Mouse (Mus musculus) yolk sac, embryonic 10.5 days (tissue): ENCODE data around the gene Agap1.

ENCODE experiments used
- DNase-seq: peaks from one replicate; pipeline ENCODE4 v3.0.0-alpha.2; 2017; ENCODE audit warnings: low spot score

Agap1 gene

DNA sequence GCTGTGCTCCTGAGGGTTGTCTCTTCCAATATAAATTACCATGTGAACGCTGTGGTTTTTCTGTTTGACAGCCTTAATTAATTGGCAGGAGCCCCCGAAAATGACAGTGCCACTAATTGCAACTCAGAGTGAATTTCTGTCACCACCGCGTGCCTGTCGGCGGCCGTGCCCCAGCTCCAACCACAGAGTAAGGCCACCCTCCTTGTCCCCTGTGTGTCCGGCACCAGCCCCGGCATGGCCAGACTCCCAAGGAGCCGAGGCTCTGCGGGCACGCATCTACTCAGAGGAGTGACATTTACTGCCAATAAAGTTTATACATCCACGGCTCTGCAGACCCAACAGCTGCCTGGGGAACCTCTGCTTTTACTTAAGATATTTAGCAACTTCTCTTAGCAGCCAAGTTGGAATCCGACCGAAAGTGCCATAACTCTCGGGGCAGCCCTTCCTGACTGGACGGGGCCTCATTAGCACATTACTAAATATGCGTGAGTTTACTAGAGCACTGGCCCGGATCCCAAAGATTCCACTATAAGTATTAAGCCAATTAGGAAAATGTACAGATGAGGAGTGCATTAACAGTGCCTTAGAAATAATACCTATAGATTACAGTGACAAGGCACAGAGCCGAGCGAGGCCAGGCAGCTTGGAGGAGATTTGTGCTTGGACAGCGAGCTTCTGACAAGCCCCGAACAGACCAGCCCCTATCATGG, 394.7 kb downstream of the Agap1 start:
- DNase-seq = no peak

DNA sequence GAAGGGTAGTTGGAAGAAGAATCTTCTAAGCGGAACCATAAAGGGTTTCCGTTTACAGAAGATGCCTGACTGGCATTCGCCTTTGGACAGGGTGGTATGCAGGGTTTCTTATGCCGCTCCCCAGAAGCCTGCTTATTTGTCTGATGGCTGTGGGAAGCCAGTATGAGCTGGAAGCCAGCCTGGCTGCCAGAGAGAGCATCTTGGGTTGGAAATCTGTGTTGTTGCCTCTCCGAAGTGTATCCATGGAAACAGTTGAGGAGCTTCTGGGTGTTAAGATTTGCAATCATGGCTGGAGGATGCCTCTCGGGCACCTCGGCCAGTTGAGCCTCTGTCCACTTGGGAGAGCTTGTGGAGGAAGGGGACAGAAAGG, 395.2 kb downstream of the Agap1 start:
- DNase-seq = no peak

DNA sequence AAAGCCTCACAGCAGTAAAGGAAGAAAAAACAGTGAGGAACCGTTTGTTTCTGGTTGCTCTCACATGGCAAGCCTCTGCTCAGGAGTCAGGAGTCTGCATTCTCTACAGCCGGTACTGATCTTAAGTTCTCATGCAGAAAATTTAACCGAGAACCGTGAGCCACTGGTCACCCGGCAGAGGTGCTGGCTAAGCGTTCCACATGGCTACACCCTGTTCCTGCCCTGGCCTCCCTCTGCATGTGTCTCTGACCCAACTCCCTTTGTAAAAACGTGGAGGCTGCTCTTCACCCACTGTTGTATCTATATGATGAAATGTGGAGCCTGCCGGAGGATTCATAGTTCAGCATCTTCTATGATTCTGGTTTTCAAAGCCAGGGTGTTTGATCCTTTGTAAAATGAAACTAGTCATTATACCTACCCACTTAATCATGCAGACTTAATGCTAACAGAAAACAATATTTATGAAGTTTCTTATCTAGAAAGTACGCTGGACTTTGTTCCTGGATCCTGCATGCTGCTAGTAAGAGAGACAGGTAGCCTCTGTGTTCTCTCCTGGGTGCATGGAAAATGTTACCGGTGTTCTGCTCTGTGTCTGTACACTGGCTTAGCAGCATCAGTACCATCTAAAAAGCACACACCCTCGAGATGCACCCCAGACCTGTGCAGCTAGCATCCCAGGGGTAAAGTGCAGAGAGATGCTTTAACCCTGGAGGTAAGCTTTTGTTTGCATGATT, 396.2 kb downstream of the Agap1 start:
- no peak for DNase-seq

DNA sequence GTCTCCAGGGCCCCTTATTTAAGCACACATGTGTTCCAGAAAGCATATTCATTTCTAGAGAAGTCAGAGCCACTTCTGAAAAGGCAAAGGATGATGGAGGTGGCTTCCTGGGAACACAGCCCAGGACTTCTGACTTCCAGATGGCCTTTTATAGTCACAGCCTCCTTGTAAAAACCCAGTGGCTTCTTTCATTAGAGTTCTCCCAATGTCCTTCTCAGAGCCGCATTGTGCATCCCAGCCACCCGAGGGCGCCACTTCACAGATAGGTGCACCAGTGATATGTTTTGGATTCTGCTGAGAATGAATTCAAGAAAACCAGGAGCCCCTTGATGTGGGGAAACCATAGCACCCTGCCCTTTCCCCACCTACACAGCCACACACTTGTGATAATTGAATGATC, 404.6 kb downstream of the Agap1 start:
- peak; percentile 22 for DNase-seq

DNA sequence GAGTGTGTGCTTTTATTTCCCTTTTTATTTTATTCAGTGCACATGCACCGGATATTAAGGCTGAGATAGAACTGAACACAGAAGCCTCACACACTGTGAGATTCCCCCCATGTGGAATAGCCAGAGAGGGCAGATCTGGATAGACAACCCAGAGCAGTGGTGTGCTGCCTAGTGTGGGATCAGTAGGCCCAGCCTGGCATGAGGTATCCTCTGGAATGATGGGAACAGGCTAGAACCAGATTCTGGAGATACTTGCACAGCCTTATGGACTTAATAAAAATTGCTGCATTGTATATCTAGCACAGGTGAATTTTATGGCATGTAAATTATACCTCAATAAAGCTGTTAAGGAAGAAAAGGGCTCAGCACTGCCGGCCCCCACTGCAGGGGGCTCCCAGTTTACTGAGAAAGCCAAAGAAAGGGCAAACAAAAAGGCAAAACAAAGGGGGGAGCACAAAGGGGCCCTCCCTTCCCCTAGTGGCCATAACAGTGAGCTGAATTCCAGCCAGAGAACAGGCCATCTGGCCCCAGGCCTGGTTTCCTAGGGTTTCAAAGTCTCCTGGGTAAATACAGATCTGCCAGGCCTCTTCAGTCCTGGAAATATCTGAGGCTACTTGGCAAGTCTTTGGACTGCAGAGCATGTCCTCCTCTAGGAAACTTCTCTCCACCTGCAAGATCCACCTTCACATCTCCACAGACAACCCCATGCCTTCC, 405.6 kb downstream of the Agap1 start:
- DNase-seq = no peak

DNA sequence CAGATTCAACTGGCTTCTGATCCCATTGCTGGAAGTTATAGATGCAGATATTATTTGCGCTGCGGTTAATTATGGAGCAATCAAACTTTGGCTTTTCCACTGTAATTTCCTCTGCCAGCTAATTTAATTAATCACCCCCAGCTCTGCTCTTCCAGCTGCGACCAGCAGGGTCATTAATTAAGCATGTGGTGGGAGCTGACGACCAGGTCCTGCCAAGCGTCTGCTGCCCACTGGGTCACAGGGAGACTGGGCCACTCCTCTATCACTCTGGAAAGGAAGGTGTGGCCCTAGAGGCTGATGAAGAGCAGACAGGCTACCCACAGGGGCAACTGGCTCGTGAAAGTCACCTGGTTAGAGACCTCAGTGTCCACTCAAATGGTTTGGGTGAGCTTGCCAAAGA, 411.2 kb downstream of the Agap1 start:
- no peak for DNase-seq

DNA sequence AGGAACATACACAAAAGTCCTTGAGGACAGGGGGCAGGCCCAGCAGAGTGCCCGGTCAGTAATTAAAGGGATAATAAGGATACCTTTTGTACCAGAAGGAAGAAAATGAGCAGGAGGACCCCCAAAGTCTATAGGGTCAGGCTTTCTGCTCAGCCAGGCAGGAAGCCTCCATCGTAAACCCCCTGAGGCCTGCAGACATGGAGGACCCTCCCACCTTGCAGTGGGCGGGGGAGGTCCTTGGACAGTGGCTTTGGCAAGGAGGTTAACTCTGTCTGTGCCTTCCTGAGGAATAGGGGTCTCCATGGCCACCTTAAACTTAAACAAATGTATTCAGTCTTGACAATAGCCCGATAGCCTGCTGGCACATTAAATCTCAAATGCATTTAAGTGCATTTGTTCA, 413.2 kb downstream of the Agap1 start:
- no peak for DNase-seq

DNA sequence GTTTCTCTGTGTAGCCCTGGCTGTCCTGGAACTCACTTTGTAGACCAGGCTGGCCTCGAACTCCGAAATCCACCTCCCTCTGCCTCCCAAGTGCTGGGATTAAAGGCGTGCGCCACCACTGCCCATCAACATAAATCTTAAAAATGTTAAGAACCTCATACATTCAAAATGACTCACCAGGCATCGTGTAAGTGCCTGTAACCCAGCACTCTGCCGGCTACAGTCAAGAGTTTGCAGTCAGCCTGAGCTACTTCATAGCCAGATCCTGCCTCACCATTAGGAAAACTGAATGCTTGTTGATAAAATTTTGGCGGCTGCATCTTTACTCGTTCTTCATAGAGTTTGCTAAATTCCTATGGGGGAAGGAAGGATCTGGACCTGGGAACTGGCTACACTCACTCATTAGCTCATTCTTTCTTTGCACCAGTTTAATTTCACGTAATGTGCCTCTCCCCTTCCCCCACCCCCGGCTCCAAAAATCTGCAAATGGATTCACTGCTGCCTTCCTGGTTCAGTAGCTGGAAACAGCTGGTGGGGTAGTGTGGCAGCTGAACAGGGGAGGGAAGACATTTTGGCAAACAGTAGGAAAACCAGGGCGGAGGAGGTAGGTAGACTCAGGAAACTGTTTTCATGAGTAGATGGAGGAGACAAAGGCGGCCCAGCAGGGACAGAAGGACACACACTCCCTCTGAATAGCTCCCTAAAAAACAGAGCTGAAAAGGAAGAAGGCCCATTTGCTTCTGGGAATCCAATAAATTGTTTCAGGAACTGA, 415.7 kb downstream of the Agap1 start:
- no peak for DNase-seq

DNA sequence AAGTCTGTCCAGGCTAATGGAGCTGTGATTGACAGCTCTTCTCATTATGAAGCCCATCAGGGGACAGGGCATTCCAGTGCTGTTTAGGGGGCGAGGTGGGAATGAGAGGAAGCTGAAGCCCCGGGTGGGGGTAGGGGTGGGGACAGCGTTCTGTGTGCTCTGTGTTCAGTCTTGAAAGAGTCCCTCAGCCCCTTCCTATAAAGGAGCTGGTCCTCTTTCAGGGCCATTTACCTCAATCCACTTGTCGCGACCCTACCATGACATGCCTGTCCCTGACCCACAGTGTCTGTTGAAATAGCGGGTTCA, 416.3 kb downstream of the Agap1 start:
- no peak for DNase-seq

DNA sequence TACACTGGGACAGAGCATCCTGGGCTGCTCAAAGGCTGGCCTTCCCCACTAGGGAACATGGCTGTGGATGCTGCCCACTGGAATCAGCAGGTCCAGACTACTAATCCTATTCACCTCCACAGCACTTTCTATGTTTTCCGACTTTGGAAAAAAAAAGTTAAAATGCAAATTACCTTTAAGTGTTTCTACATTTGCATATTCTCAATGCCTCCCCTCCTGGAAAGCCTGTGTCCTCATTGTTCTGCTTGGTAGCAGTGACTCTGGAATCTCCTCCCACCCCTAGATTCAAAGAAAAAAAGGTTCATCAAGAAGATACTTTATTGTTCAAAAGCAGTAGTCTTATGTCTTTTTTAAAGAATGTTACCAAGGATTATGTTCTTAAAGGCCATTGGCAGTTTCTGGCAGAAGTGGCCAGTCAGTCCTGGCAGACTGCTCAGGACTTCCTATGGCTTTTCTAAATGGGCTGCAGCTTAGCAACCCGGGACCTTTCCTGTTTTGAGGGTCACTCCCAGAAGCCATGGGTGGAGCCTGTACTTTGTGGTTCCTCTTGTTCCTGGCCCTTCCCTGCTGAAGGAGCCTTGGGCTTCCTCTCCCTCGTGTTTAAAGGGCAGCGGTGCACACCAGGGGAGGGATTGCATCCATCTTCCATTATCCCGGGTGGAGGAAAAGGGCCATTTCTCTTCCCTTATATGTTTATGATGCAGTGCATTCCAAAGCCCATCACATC, 421.9 kb downstream of the Agap1 start:
- no peak for DNase-seq

DNA sequence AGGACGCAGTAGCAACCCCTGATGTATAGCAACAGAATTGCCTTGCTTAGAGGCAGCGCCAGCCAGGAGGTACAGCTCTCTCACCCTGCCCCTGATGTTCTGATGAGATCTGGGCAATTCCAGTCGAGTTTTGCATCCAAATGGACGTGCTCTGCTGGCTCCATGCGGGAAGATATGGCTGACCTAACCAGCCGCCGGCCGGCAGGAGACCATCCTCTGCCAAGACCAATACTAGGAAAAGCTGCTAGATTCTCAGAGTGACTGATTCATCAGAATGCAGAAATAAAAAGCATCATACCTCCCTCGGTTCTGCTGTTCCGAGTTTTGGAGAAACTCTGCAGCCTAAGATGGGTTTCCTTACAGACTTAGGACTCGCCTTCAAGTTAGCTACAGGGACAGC, 423.9 kb downstream of the Agap1 start:
- DNase-seq = no peak

DNA sequence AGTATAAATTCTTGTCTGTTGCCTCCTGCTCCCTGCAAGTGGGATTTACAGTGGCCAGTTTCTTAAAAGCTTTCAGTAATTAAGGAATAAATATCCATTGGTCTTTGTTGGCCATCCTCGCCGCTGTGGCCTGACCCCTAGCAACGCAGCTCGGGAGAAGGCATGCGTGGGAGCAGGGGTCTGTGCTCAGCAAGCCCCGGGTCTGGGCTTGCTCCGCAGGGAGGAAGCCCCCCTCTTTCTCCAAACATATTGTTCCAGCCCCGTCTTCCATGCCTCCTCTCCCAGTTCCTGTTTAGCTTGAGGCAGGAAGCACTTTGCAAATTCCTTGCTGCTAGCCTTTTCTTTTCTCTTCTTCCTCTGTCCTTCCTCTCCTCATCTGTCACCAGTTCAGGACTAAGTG, 425.6 kb downstream of the Agap1 start:
- no peak for DNase-seq

DNA sequence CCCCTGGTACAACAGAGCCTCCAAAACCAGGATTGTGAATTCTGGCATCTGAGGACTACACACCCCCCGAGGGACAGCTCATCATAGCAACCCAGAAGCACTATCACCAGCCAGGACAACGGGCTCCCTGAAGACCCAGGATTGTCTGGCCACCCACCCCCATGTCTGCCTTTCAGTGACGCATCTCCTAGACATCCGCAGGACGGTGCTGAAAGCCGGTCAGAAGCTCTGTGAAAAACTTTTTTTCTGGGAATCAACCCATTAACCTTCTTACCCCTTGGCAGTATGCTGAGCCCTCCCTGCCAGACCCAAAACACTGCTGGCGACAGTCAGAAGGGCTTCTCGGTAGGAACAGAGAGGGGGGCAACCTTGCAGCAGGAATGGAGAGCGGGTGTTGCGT, 426.2 kb downstream of the Agap1 start:
- DNase-seq = no peak

DNA sequence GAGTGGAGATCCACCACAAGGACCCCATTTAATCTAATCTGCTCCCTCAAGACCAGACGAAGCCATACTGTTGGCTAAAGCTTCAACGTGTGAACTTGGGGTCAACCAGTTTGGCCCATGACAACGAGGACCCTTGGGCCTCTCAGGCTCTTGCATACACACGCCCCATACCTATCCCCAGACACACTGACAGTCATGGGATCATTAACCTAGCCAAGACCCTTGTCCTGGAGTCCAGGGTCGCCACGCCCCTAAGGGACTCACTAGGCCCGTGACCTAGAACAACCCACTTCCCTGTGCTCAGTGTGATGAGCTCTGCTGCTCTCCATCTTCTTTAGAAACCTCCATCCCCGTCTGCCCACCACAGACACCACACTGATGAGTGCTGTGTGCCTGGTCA, 429.7 kb downstream of the Agap1 start:
- no peak for DNase-seq

DNA sequence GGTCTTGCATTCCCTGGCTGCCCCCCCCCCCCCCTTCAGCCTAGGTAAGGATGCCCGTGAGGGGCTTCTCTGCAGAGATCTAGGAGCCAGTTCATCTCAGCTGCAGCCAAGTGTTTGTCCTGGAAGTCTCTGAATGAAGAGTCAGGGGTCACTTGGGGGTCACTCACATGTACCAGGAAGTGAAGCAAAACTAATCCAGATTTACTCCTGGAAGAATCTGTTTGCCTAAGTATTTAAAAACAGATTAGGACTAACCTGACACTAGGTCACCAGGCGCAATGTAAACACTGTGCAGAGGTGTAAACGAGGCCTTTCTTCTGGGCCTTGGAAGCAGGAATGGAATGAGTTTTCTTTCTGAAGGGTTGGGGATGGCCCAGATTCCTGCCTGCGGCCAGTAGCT, 431.1 kb downstream of the Agap1 start:
- DNase-seq = peak; percentile 76

DNA sequence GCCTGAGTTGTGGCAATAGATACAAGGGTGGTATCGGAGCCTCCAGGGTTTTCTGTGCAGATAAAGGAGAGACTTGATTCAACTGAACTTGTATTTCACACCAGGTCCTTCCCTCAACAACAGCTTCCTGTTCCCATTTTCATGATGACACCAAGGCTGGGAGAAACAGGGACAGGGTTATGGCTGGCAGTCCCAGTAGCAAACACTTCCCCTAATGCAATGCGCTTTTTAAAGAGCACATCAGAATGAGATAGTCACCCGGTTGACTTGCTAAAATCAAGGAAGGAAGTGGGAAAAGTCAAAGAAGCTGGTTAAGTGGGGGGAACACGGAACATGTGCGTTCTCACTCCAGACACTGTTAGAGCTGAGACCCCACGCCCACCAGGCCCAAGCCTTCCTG, 436.8 kb downstream of the Agap1 start:
- no peak for DNase-seq

DNA sequence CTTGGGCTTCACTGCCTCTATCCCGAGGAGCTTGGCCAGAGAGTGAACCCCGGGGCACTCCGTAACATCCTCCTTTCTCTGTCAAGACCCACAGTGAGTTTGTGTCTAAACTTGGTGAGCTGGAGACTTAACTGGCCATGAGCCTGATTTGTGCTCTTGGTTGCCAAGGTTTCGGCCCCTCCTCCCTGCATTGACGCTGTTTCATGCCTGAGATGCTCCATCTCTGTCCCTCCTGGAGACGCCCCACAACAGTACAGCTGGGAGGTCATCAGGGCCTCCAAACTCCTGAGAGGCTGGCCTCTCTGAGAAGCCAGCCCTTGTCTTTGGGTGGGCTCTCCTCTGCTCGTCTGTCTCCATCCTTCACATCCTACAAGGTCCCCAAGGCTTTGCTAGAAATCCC, 437.7 kb downstream of the Agap1 start:
- DNase-seq = no peak

DNA sequence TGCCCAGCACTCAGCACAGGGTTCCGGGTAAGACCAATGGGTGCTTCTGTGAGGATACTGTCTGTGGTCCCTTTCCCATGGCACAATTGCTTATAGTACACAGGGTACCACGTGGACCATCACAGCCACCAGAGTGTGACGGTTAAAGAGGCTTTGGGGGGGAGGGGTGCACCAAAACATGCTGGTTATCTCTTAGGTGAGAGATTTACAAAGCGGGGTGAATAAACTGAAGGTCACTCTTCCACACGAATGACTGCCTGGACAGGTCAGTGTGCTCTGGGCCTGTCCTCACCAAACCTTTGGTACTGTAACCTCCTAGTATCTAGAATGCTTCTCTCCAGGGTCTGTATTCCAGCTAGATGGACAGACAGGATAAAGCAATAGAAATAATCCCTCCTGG, 441.2 kb downstream of the Agap1 start:
- DNase-seq = no peak

DNA sequence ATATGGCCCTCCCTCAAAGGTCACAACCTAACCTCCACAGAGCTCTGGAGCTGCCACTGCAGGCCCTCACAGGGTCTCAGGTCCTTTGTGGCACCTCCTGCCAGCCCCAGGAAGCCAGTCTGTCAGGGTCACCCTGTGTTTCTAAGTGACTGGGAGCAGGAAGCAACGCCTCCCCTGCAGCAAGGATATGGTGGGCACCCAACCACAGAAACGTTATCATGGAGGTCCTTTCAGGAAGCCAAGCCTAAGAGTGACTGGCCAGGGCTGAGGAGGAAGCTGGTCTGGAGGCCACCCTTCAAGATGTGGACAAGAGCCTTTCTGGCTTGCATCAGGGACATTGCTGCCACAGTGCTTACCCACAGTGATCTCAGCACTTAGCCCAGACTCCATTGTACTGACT, 444.4 kb downstream of the Agap1 start:
- no peak for DNase-seq

DNA sequence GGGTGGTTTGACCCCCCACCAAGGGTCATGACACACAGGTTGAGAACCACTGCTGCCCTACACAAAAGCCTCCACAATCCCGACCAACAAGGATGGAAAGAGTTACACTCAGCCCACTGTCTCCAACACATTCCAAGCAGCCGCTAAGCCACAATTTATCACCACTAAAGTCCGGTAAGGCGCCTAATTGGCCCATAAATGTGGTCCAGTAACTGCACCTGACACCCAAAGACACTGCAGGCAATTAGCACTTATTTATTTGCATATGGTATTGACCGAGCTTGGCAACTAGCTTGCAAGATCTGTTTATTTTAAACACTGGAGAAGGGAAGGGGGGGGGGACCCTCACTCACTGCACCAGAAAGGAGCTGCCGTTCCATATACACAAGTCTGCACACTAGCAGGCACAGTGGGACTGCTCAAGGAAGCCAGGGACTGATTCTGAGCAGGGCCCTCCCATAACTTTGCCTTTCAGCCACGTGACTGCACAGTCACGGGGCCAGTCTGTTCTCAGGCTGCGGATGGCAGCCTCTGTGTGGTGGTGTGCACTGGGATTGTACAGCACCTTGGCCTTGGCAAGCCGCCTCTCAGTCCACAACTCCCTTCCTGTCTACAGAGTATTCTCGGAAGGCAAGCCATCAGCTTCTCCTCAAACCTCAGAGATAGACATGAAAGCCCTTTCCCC, 445.3 kb downstream of the Agap1 start:
- DNase-seq = no peak

DNA sequence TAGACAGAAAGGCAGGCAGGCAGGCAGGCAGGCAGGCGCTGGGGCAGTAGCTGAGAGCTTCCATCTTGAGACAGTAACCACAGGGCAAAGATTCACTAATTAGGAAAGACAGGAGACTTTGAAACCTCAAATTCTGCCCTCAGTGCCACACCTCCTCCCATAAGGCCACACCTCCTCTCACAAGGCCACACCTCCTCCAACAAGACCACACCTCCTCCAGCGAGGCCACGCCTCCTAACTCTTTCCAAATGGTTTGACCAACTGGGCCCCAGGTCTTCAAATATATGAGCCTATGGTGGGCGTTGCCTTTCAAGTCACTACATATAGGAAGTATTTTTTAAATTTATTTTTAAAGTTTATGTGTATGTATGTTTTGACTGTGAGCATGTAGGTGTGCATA, 446.8 kb downstream of the Agap1 start:
- no peak for DNase-seq

DNA sequence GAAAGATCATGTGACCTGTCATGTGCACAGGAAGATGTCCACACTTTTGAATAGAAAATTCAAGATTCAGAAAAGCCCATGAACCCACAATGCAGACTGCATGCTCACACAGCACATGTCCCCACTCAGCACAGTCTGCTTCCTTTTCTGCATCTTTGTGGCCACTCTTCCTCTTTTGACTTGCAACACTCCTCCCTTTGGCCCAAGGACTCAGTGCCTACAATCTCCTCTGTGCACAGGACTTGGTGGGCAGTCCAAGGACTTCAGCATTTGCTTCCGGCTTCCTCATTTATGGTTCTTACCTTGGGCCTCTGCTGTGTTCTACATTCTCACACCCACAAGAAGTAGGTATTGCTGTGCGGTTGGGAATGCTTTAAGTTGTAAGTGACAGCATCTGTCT, 447.6 kb downstream of the Agap1 start:
- DNase-seq = no peak
